ENCODE assay signal across 33 mouse cellular contexts in genomic region chr4:116481322-116481721, GRCm38 (mm10). TPM values are rescaled to one million over a fixed set of nuclear protein-coding genes. Genes with fewer than 3 reads are reported as not detected.
DNase-seq lines count a peak whose midpoint lies in the region; ATAC-seq and TF ChIP-seq lines count a peak whose summit lies in the region.
"Had no signal": no experiment of that assay in that cellular context is flagged by ENCODE, and none has a peak within 500 bp of the region (broad histone marks: within the 10 kb centered on the region; RNA-seq: fewer than 3 reads in every experiment).

No protein-coding gene starts in this region.

- no peak for TF ChIP-seq CTCF in lung, adult 2 months (IDR thresholded peaks at IDR 0.05; ENCODE audit: insufficient read depth, low read length)

- DNase-seq in c-Kit-positive CD71-positive TER-119-negative erythroid progenitor cells, embryonic 14.5 days (ENCODE audit: low read depth) = peak; percentile 54
- DNase-seq in liver, embryonic 11.5 days (ENCODE audit: low spot score) = no peak
- DNase-seq in heart, postnatal 14 days = no peak
- DNase-seq in lung, adult 2 months = no peak
- no peak for DNase-seq in urinary bladder, adult 2 months (ENCODE audit: low spot score)
- DNase-seq: adrenal gland, adult 2 months; adrenal gland, postnatal 36 days; cerebellum, adult 11 months; cerebellum, adult 9-10 months; cerebellum, postnatal 36 days; gastrocnemius, postnatal 25 days; heart, adult 11 months; heart, postnatal 36 days; kidney, adult 2 months; lung, adult 18-20 months; lung, postnatal 10 days; right cerebral cortex, adult 18-20 months; spleen, adult 18-20 months; thymus, postnatal 14 days had no signal

- no peaks in the 10 kb centered on the region for H3K9me3 ChIP-seq in liver, embryonic 11.5 days (ENCODE audit: control insufficient read depth, low read length)
- H3K9me3 ChIP-seq in liver, embryonic 16.5 days (replicated peaks; ENCODE audit: control insufficient read depth, low read length) = no peaks in the 10 kb centered on the region
- H3K9me3 ChIP-seq: embryonic facial prominence, embryonic 12.5 days; heart, embryonic 10.5 days; heart, embryonic 15.5 days; hindbrain, embryonic 13.5 days; limb, embryonic 12.5 days; midbrain, embryonic 10.5 days had no signal

- intact Hi-C loops in heart, postnatal 14 days (cut with DNase I) = no loop called here

- H3K4me2 ChIP-seq in liver, embryonic 11.5 days = no peak overlapping the region
- no peak overlapping the region for H3K4me2 ChIP-seq in liver, embryonic 16.5 days (ENCODE audit: low read depth, low read length)
- H3K4me2 ChIP-seq: embryonic facial prominence, embryonic 12.5 days; heart, embryonic 15.5 days; hindbrain, embryonic 13.5 days; limb, embryonic 12.5 days had no signal

- no peak overlapping the region for H3K27ac ChIP-seq in liver, embryonic 11.5 days (ENCODE audit: low read depth, low read length)
- H3K27ac ChIP-seq in liver, embryonic 16.5 days (ENCODE audit: low read length) = no peak overlapping the region
- H3K27ac ChIP-seq: embryonic facial prominence, embryonic 12.5 days; heart, embryonic 10.5 days; heart, embryonic 15.5 days; hindbrain, embryonic 13.5 days; kidney, postnatal 0 days; limb, embryonic 12.5 days; macrophage; midbrain, embryonic 10.5 days had no signal

- peaks cover 10% of the 10 kb centered on the region for H3K4me1 ChIP-seq in liver, embryonic 11.5 days (replicated peaks; ENCODE audit: control insufficient read depth, insufficient read depth, low read length)
- H3K4me1 ChIP-seq in liver, embryonic 16.5 days (ENCODE audit: control insufficient read depth, low read depth, low read length) = peaks cover 8% of the 10 kb centered on the region; the same call in 1 of the 2 replicates
- H3K4me1 ChIP-seq in lung, adult 2 months (ENCODE audit: control insufficient read depth, insufficient read depth, low read length) = no peaks in the 10 kb centered on the region
- H3K4me1 ChIP-seq: embryonic facial prominence, embryonic 12.5 days; midbrain, embryonic 10.5 days had no signal

- H3K4me3 ChIP-seq in liver, embryonic 11.5 days (ENCODE audit: low read depth, low read length) = no peak overlapping the region
- no peak overlapping the region for H3K4me3 ChIP-seq in liver, embryonic 16.5 days (ENCODE audit: low read depth, low read length)
- H3K4me3 ChIP-seq in lung, adult 2 months (replicated peaks; ENCODE audit: extremely low read depth, low read depth, low read length) = no peak overlapping the region
- H3K4me3 ChIP-seq: embryonic facial prominence, embryonic 12.5 days; heart, embryonic 10.5 days; heart, embryonic 15.5 days; hindbrain, embryonic 13.5 days; limb, embryonic 12.5 days; midbrain, embryonic 10.5 days had no signal

- H3K27me3 ChIP-seq in liver, embryonic 11.5 days (replicated peaks; ENCODE audit: control insufficient read depth, insufficient read depth, low read length) = no peaks in the 10 kb centered on the region
- H3K27me3 ChIP-seq in liver, embryonic 16.5 days (ENCODE audit: control insufficient read depth, insufficient read depth, low read depth, low read length) = no peaks in the 10 kb centered on the region
- H3K27me3 ChIP-seq: embryonic facial prominence, embryonic 12.5 days; heart, embryonic 15.5 days; hindbrain, embryonic 13.5 days had no signal

- H3K9ac ChIP-seq in liver, embryonic 11.5 days (ENCODE audit: low read depth, low read length) = no peak overlapping the region
- no peak overlapping the region for H3K9ac ChIP-seq in liver, embryonic 16.5 days (ENCODE audit: low read depth, low read length)
- H3K9ac ChIP-seq: embryonic facial prominence, embryonic 12.5 days; heart, embryonic 15.5 days; hindbrain, embryonic 13.5 days; limb, embryonic 12.5 days had no signal

- 32% methylated on average over 2 of the region's 2 CpGs for WGBS in liver, embryonic 11.5 days
- 24% methylated on average over 2 of the region's 2 CpGs for WGBS in liver, embryonic 16.5 days (ENCODE audit: insufficient replicate concordance)
- 64% methylated on average over 2 of the region's 2 CpGs for WGBS in lung, adult 2 months

- no peaks in the 10 kb centered on the region for H3K36me3 ChIP-seq in liver, embryonic 11.5 days (ENCODE audit: control insufficient read depth, insufficient read depth, low read length)
- H3K36me3 ChIP-seq in liver, embryonic 16.5 days (ENCODE audit: control insufficient read depth, insufficient read depth) = no peaks in the 10 kb centered on the region
- H3K36me3 ChIP-seq: embryonic facial prominence, embryonic 12.5 days; heart, embryonic 10.5 days; heart, embryonic 15.5 days; hindbrain, embryonic 13.5 days; limb, embryonic 12.5 days; midbrain, embryonic 10.5 days had no signal

- no peak for TF ChIP-seq POLR2A in lung, adult 2 months (IDR thresholded peaks at IDR 0.05; ENCODE audit: borderline replicate concordance, extremely low read depth, low read depth, low read length)

- ATAC-seq in liver, embryonic 11.5 days (replicated peaks; ENCODE audit: low FRiP score) = peak; percentile 88
- peak; percentile 70 for ATAC-seq in liver, embryonic 16.5 days (ENCODE audit: low read depth)
- ATAC-seq in frontal cortex, adult (ENCODE audit: low TSS enrichment) = no peak
- ATAC-seq: activated CD4-positive, CD25-positive, alpha-beta regulatory T cell, adult 4 months; CD4-positive, CD25-positive, alpha-beta regulatory T cell, adult 4 months; forebrain, embryonic 14.5 days; midbrain, embryonic 16.5 days had no signal

RNA-seq across cellular contexts. Expression of gene Mast2, which starts 17.3 kb away (rescaled TPM):
- polyA plus RNA-seq in liver, embryonic 11.5 days (2014; fragmentation: Nextera tagmentation; extraction: Ambion mirVana) = 19.5 and 21.9 TPM in 2 replicates
- polyA plus RNA-seq in liver, embryonic 16.5 days (2015; fragmentation: Nextera tagmentation; extraction: Ambion mirVana) = 3.4 and 3.8 TPM in 2 replicates
- total RNA-seq in heart, postnatal 14 days (2021) = 100 to 1,000 TPM in 1 of 2 experiments, 10 to 100 TPM in 1; 96.5 to 104 TPM
- polyA plus RNA-seq in lung, adult 2 months (2012; rRNA removed) = 58.5 and 63.0 TPM in 2 replicates
- 23.6 and 29.6 TPM in 2 replicates for polyA plus RNA-seq in urinary bladder, adult 2 months (2012; rRNA removed)

RNA-seq across cellular contexts. Expression of gene Ipp, which starts 26.0 kb away (rescaled TPM):
- polyA plus RNA-seq in liver, embryonic 11.5 days (2014; fragmentation: Nextera tagmentation; extraction: Ambion mirVana) = 8.5 and 9.6 TPM in 2 replicates
- 12.3 and 13.3 TPM in 2 replicates for polyA plus RNA-seq in liver, embryonic 16.5 days (2015; fragmentation: Nextera tagmentation; extraction: Ambion mirVana)
- total RNA-seq in heart, postnatal 14 days (2021) = 10 to 100 TPM; 14.7 to 15.6 TPM
- polyA plus RNA-seq in lung, adult 2 months (2012; rRNA removed) = 1.4 and 2.5 TPM in 2 replicates
- 6.9 and 7.1 TPM in 2 replicates for polyA plus RNA-seq in urinary bladder, adult 2 months (2012; rRNA removed)
